Mouse (Mus musculus): Measurements from ENCODE around the gene Wfdc15b.
A peak's percentile ranks its signal among the peaks of the same experiment; 100 is the strongest.

The Wfdc15b gene

GRCm38 (mm10) chr2:164177831-164178230 is 43.6 kb downstream of the Wfdc15b start:
- DNase-seq, result no peak

- DNase-seq, result no peak
These were observed 45.6 kb downstream of the Wfdc15b start for GRCm38 (mm10) chr2:164175850-164176249.

GRCm38 (mm10) chr2:164174649-164175395 is 46.6 kb downstream of the Wfdc15b start:
- DNase-seq, result no peak

- DNase-seq, result no peak
These were observed 48.1 kb downstream of the Wfdc15b start for GRCm38 (mm10) chr2:164173394-164173793.

- DNase-seq, result peak in 1 of 2 experiments; percentile 20
These were observed 50.6 kb downstream of the Wfdc15b start, which contains the start of gene Kcns1 for GRCm38 (mm10) chr2:164170902-164171301. Kcns1 (minus strand) TSS chr2:164171113.

GRCm38 (mm10) chr2:164170326-164170725 is 51.1 kb downstream of the Wfdc15b start:
- DNase-seq, result no peak

GRCm38 (mm10) chr2:164168571-164168946 is 52.9 kb downstream of the Wfdc15b start:
- DNase-seq, result no peak

- no peak for DNase-seq
These were observed 53.5 kb downstream of the Wfdc15b start for GRCm38 (mm10) chr2:164167752-164168570.

- no peak for DNase-seq
These were observed 56.5 kb downstream of the Wfdc15b start for GRCm38 (mm10) chr2:164164941-164165340.
